In the genomic region with DNA sequence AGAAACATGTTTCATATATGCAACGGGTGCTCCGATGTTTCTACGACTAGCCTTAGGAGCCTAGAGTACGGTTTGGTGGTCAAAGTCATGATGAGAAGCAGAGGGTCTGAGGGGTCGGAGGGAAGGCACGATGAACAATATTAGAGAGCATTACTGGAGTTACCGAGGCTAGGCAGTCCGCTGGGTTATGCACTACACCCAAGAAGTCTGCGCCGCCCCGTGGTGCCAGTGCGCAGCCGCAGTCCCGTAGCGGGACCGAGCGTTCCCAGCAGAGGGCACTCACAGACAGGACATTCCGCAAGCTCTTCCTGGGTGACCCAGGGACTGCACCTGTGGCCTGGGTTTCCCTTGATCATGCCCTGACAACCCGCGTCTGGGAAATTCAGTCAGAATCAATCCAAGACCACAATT, we compare ENCODE assay signal across 8 mouse cellular contexts. TPM values are rescaled to one million over a fixed set of nuclear protein-coding genes. Genes with fewer than 3 reads are reported as not detected.
A peak's percentile ranks its signal among the peaks of the same experiment; 100 is the strongest.
DNase-seq lines count a peak whose midpoint lies in the region; ATAC-seq lines count a peak whose summit lies in the region.

No protein-coding gene starts in this region.

- ATAC-seq in CD4-positive, CD25-positive, alpha-beta regulatory T cell, adult 4 months = peak; percentile 89
- peak; percentile 89 for ATAC-seq in heart, embryonic 14.5 days (ENCODE audit: insufficient number of reproducible peaks, insufficient read depth, low FRiP score, low read depth)
- peak; percentile 93 for ATAC-seq in liver, embryonic 13.5 days (ENCODE audit: low read depth)
- ATAC-seq in stomach, embryonic 16.5 days (ENCODE audit: insufficient read depth, low FRiP score) = peak; percentile 94

- peak overlapping the region; percentile 82 for H3K9ac ChIP-seq in heart, embryonic 14.5 days (ENCODE audit: low read length)
- peak overlapping the region; percentile 79 for H3K9ac ChIP-seq in liver, embryonic 13.5 days
- H3K9ac ChIP-seq in stomach, embryonic 16.5 days (ENCODE audit: low read length) = peak overlapping the region; percentile 85

- H3K27me3 ChIP-seq in heart, embryonic 14.5 days (ENCODE audit: control insufficient read depth, insufficient read depth, low read length) = no peaks in the 10 kb centered on the region
- H3K27me3 ChIP-seq in liver, embryonic 13.5 days = no peaks in the 10 kb centered on the region
- H3K27me3 ChIP-seq in stomach, embryonic 16.5 days (ENCODE audit: control insufficient read depth, insufficient read depth, low read length) = no peaks in the 10 kb centered on the region

- H3K4me1 ChIP-seq in heart, embryonic 14.5 days (ENCODE audit: control insufficient read depth in 2 of 2, insufficient read depth in 2 of 2, low read length in 2 of 2) = peaks cover 2 to 6% of the 10 kb centered on the region in 2 experiments; a peak in 2 of 4 replicates
- peaks cover 10% of the 10 kb centered on the region for H3K4me1 ChIP-seq in liver, embryonic 13.5 days (replicated peaks)
- H3K4me1 ChIP-seq in stomach, embryonic 16.5 days (ENCODE audit: control insufficient read depth, insufficient read depth, low read length) = no peaks in the 10 kb centered on the region

- WGBS in heart, embryonic 14.5 days = under 1% methylated on average over 20 of the region's 20 CpGs
- under 1% methylated on average over 20 of the region's 20 CpGs for WGBS in liver, embryonic 13.5 days (ENCODE audit: insufficient replicate concordance)
- WGBS in stomach, embryonic 16.5 days = under 1% methylated on average over 20 of the region's 20 CpGs

- H3K36me3 ChIP-seq in heart, embryonic 14.5 days (ENCODE audit: control insufficient read depth, insufficient read depth, low read length) = no peaks in the 10 kb centered on the region
- no peaks in the 10 kb centered on the region for H3K36me3 ChIP-seq in liver, embryonic 13.5 days
- H3K36me3 ChIP-seq in stomach, embryonic 16.5 days (ENCODE audit: control insufficient read depth, insufficient read depth, low read length) = no peaks in the 10 kb centered on the region

- H3K27ac ChIP-seq in heart, embryonic 14.5 days (replicated peaks in 1 of 2; ENCODE audit: control insufficient read depth in 1 of 2, insufficient read depth in 1 of 2, low read depth in 2 of 2, low read length in 2 of 2) = peak overlapping the region; percentile 95 to 99
- H3K27ac ChIP-seq in liver, embryonic 13.5 days = peak overlapping the region; percentile 91
- peak overlapping the region; percentile 99 for H3K27ac ChIP-seq in stomach, embryonic 16.5 days (ENCODE audit: low read length)

- H3K4me3 ChIP-seq in heart, embryonic 14.5 days (ENCODE audit: control insufficient read depth in 1 of 2, insufficient read depth in 1 of 2, low read depth in 1 of 2, low read length in 2 of 2) = peak overlapping the region; percentile 50 to 65
- H3K4me3 ChIP-seq in liver, embryonic 13.5 days (replicated peaks) = peak overlapping the region; percentile 66
- H3K4me3 ChIP-seq in stomach, embryonic 16.5 days (replicated peaks; ENCODE audit: low read length) = peak overlapping the region; percentile 67

- H3K9me3 ChIP-seq in heart, embryonic 14.5 days (ENCODE audit: control insufficient read depth, low read length) = no peaks in the 10 kb centered on the region
- no peaks in the 10 kb centered on the region for H3K9me3 ChIP-seq in liver, embryonic 13.5 days (replicated peaks)
- H3K9me3 ChIP-seq in stomach, embryonic 16.5 days (replicated peaks; ENCODE audit: control insufficient read depth, low read length) = no peaks in the 10 kb centered on the region

- H3K4me2 ChIP-seq in heart, embryonic 14.5 days (ENCODE audit: low read length) = peak overlapping the region; percentile 88
- peak overlapping the region; percentile 94 for H3K4me2 ChIP-seq in liver, embryonic 13.5 days
- peak overlapping the region; percentile 97 for H3K4me2 ChIP-seq in stomach, embryonic 16.5 days (ENCODE audit: low read depth, low read length)

- peak; percentile 83 for DNase-seq in c-Kit-negative CD71-positive TER-119-positive erythroid progenitor cells, embryonic 14.5 days (ENCODE audit: low read depth, low spot score)
- DNase-seq in fibroblast of lung, adult 2 months (ENCODE audit: low read depth) = peak; percentile 90
- DNase-seq in kidney, postnatal 14 days = peak; percentile 95
- peak; percentile 93 for DNase-seq in liver, embryonic 13.5 days
- DNase-seq in neural tube, embryonic 10.5 days (ENCODE audit: extremely low spot score, low spot score) = peak; percentile 92

RNA-seq across cellular contexts. Expression of gene Wee1, which starts 42.9 kb away (rescaled TPM):
- polyA plus RNA-seq in CD4-positive, CD25-positive, alpha-beta regulatory T cell, adult 4 months (2017; shearing (Covaris generic)) = 1 to 10 TPM in 1 of 2 experiments, under 1 TPM in 1; 0.96 to 1.8 TPM
- 29.8 and 30.2 TPM in 2 replicates for polyA plus RNA-seq in heart, embryonic 14.5 days (2014; fragmentation: Nextera tagmentation; extraction: Ambion mirVana)
- polyA plus RNA-seq in liver, embryonic 13.5 days (2015; fragmentation: Nextera tagmentation; extraction: Ambion mirVana) = 10.2 and 12.2 TPM in 2 replicates
- polyA plus RNA-seq in stomach, embryonic 16.5 days (2015; fragmentation: Nextera tagmentation; extraction: Ambion mirVana) = 17.9 and 18.9 TPM in 2 replicates

RNA-seq across cellular contexts. Expression of gene Swap70, which starts 56.8 kb away (rescaled TPM):
- 10 to 100 TPM; 55.9 to 89.2 TPM for polyA plus RNA-seq in CD4-positive, CD25-positive, alpha-beta regulatory T cell, adult 4 months (2017; shearing (Covaris generic))
- polyA plus RNA-seq in heart, embryonic 14.5 days (2014; fragmentation: Nextera tagmentation; extraction: Ambion mirVana) = 17.8 and 19.0 TPM in 2 replicates
- polyA plus RNA-seq in liver, embryonic 13.5 days (2015; fragmentation: Nextera tagmentation; extraction: Ambion mirVana) = 10.2 and 12.9 TPM in 2 replicates
- polyA plus RNA-seq in stomach, embryonic 16.5 days (2015; fragmentation: Nextera tagmentation; extraction: Ambion mirVana) = 23.2 and 25.8 TPM in 2 replicates

Comparison
In these comparisons a context has a peak if more than half of its experiments do, and no peak if none do; other contexts are left out.
1. Peak in every context shown above with its lines: DNase-seq, ATAC-seq, H3K4me3 ChIP-seq and H3K27ac ChIP-seq.